Mouse (Mus musculus): ENCODE results near the gene Eif3l. TPM values are rescaled to one million over a fixed set of nuclear protein-coding genes. Genes with fewer than 3 reads are reported as not detected.
"Not testable (repeated sequence)": the region's sequence is repeated elsewhere in the genome, so short reads cannot be mapped to it uniquely, and the experiment has no call there.

Eif3l gene
- 192 and 203 TPM in 2 replicates for total RNA-seq (2015)
- 259 and 271 TPM in 2 replicates for total RNA-seq (2017)

GRCm38 (mm10) chr15:79074913-79075532 is at the start of gene Eif3l:
Gene Eif3l (plus strand): TSS chr15:79075179.
- ATAC-seq (replicated peaks; ENCODE audit: poor library complexity): peak; percentile 90

GRCm38 (mm10) chr15:79025687-79026308 is 49.2 kb upstream of the Eif3l start:
- ATAC-seq (replicated peaks; ENCODE audit: poor library complexity): no peak

GRCm38 (mm10) chr15:79026511-79027290 is 48.3 kb upstream of the Eif3l start:
- no peak for ATAC-seq (replicated peaks; ENCODE audit: poor library complexity)

GRCm38 (mm10) chr15:79027291-79028205 is 47.4 kb upstream of the Eif3l start:
- ATAC-seq (replicated peaks; ENCODE audit: poor library complexity): no peak

- peak; percentile 85 for ATAC-seq (replicated peaks; ENCODE audit: poor library complexity)
Measured at GRCm38 (mm10) chr15:79028237-79028738, 46.7 kb upstream of the Eif3l start, which contains the start of gene H1f0. Gene H1f0 (plus strand): TSS chr15:79028450.

GRCm38 (mm10) chr15:79028823-79029484 is 46.0 kb upstream of the Eif3l start:
- no peak for ATAC-seq (replicated peaks; ENCODE audit: poor library complexity)

- no peak for ATAC-seq (replicated peaks; ENCODE audit: poor library complexity)
Measured at GRCm38 (mm10) chr15:79029519-79030241, 45.3 kb upstream of the Eif3l start.

- peak; percentile 64 for ATAC-seq (replicated peaks; ENCODE audit: poor library complexity)
Measured at GRCm38 (mm10) chr15:79030551-79031435, 44.2 kb upstream of the Eif3l start.

- ATAC-seq (replicated peaks; ENCODE audit: poor library complexity): not testable (repeated sequence)
Measured at GRCm38 (mm10) chr15:79031908-79032307, 43.1 kb upstream of the Eif3l start.

- peak; percentile 51 for ATAC-seq (replicated peaks; ENCODE audit: poor library complexity)
Measured at GRCm38 (mm10) chr15:79037913-79038328, 37.1 kb upstream of the Eif3l start.

GRCm38 (mm10) chr15:79038331-79038730 is 36.6 kb upstream of the Eif3l start:
- ATAC-seq (replicated peaks; ENCODE audit: poor library complexity): no peak

- peak; percentile 91 for ATAC-seq (replicated peaks; ENCODE audit: poor library complexity)
Measured at GRCm38 (mm10) chr15:79038853-79039252, 36.1 kb upstream of the Eif3l start.

GRCm38 (mm10) chr15:79040501-79041416 is 34.2 kb upstream of the Eif3l start:
- peak; percentile 32 for ATAC-seq (replicated peaks; ENCODE audit: poor library complexity)

- no peak for ATAC-seq (replicated peaks; ENCODE audit: poor library complexity)
Measured at GRCm38 (mm10) chr15:79041585-79041984, 33.4 kb upstream of the Eif3l start, which contains the start of gene Galr3. Gene Galr3 (plus strand): TSS chr15:79041885.

- ATAC-seq (replicated peaks; ENCODE audit: poor library complexity): no peak
Measured at GRCm38 (mm10) chr15:79042721-79043491, 32.1 kb upstream of the Eif3l start.

GRCm38 (mm10) chr15:79044837-79045236 is 30.1 kb upstream of the Eif3l start:
- ATAC-seq (replicated peaks; ENCODE audit: poor library complexity): no peak
